Comparison of ENCODE assay signal across 8 mouse cellular contexts in the genomic region with DNA sequence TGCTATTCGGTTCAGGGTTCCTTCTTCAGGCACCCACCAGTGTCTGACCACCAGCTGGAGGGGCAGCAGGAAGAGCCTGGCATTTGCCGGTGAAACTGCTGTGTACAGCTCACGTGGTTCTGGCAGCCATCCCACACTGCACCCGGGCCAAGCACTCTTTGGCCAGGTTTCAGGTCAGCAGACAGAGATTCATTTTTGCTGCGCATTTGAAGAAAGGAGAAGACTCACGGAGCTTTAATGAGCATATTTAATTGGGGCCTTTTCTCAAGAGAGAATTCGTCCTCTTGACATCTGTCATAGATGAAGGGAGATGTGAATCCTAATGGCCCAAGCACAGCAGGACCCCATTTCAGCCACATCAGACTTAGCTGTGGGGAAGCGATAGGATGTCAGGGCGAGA.
DNase-seq lines count a peak whose midpoint lies in the region; ATAC-seq and TF ChIP-seq lines count a peak whose summit lies in the region.

No protein-coding gene starts in this region.

- no peak for TF ChIP-seq CTCF in hindbrain, postnatal 0 days (IDR thresholded peaks at IDR 0.05; ENCODE audit: low read depth)

- no peak overlapping the region for H3K4me2 ChIP-seq in hindbrain, postnatal 0 days (ENCODE audit: low read depth, low read length)
- H3K4me2 ChIP-seq in intestine, embryonic 15.5 days (replicated peaks): no peak overlapping the region

- no peaks in the 10 kb centered on the region for H3K4me1 ChIP-seq in hindbrain, postnatal 0 days (ENCODE audit: insufficient read depth, low read length)
- H3K4me1 ChIP-seq in intestine, embryonic 15.5 days (replicated peaks): no peaks in the 10 kb centered on the region

- H3K27me3 ChIP-seq in hindbrain, postnatal 0 days (ENCODE audit: insufficient read depth, low read length): no peaks in the 10 kb centered on the region
- H3K27me3 ChIP-seq in intestine, embryonic 15.5 days (replicated peaks): no peaks in the 10 kb centered on the region

- peak overlapping the region; percentile 18; the same call in 1 of the 2 replicates for H3K27ac ChIP-seq in hindbrain, postnatal 0 days
- no peak overlapping the region for H3K27ac ChIP-seq in intestine, embryonic 15.5 days

- H3K4me3 ChIP-seq in hindbrain, postnatal 0 days (ENCODE audit: low read length): no peak overlapping the region
- no peak overlapping the region for H3K4me3 ChIP-seq in intestine, embryonic 15.5 days (replicated peaks)

- no peaks in the 10 kb centered on the region for H3K9me3 ChIP-seq in hindbrain, postnatal 0 days (ENCODE audit: low read length)
- no peaks in the 10 kb centered on the region for H3K9me3 ChIP-seq in intestine, embryonic 15.5 days

- H3K36me3 ChIP-seq in hindbrain, postnatal 0 days (ENCODE audit: insufficient read depth, low read length): no peaks in the 10 kb centered on the region
- no peaks in the 10 kb centered on the region for H3K36me3 ChIP-seq in intestine, embryonic 15.5 days

- peak; percentile 55 to 64 for DNase-seq in layer of hippocampus, postnatal 10 days (ENCODE audit: low spot score in 2 of 2)
- DNase-seq in layer of hippocampus, adult 8-10 months (ENCODE audit: low spot score in 2 of 2): no peak
- DNase-seq in adrenal gland, adult 18-20 months (ENCODE audit: low spot score in 2 of 2): peak; percentile 10 to 20
- DNase-seq in cerebellum, adult 11 months: peak; percentile 89
- peak; percentile 85 for DNase-seq in hindbrain, postnatal 0 days (ENCODE audit: low spot score)

- ATAC-seq in hindbrain, postnatal 0 days: peak; percentile 91
- no peak for ATAC-seq in frontal cortex, adult (ENCODE audit: low TSS enrichment)
- ATAC-seq in megakaryocyte, adult 5-6 weeks (ENCODE audit: poor library complexity, severe bottlenecking): no peak
- no peak for ATAC-seq in intestine, embryonic 15.5 days

- 29% methylated on average over 9 of the region's 9 CpGs for WGBS in hindbrain, postnatal 0 days
- WGBS in intestine, embryonic 15.5 days: 76% methylated on average over 9 of the region's 9 CpGs

- no peak overlapping the region for H3K9ac ChIP-seq in hindbrain, postnatal 0 days (replicated peaks; ENCODE audit: low read length)
- H3K9ac ChIP-seq in intestine, embryonic 15.5 days: no peak overlapping the region

Comparison
In these comparisons a context has a peak if more than half of its experiments do, and no peak if none do; other contexts are left out.
1. DNase-seq: peak in layer of hippocampus, postnatal 10 days (2 of 2), adrenal gland, adult 18-20 months (2 of 2), cerebellum, adult 11 months (single experiment) and hindbrain, postnatal 0 days (single experiment); none in layer of hippocampus, adult 8-10 months (0 of 2).